Mouse (Mus musculus) hindbrain, embryonic 14.5 days (tissue): ENCODE data around the gene Tigd4. TPM values are rescaled to one million over a fixed set of nuclear protein-coding genes. Genes with fewer than 3 reads are reported as not detected.

Experiments used
- ATAC-seq: fragments of 200-750 bp; cut with Nextera tagmentation; 2 replicates; pipeline ENCODE4 v1.8.0; 2017; ENCODE audit warnings: moderate number of reproducible peaks, mild to moderate bottlenecking, moderate TSS enrichment, moderate library complexity; ENCODE audit not compliant: low FRiP score
- DNase-seq: peaks from one replicate; pipeline ENCODE4 v3.0.0-alpha.2; 2015; ENCODE audit warnings: low spot score
- H3K27ac ChIP-seq: fragments of 300-500 bp; sonication (generic); 2 replicates; pipeline ENCODE4 v1.5.1; 2014; ENCODE audit warnings: mild to moderate bottlenecking, moderate library complexity
- H3K27me3 ChIP-seq: fragments of 300-500 bp; sonication (generic); 2 replicates; pipeline ENCODE4 v1.6.1; 2014; ENCODE audit warnings: mild to moderate bottlenecking, low read length, mixed read lengths; ENCODE audit not compliant: control insufficient read depth, insufficient read depth
- H3K36me3 ChIP-seq: fragments of 300-500 bp; sonication (generic); replicated peaks from 2 replicates; pipeline ENCODE4 v1.6.1; 2014; ENCODE audit not compliant: control insufficient read depth, insufficient read depth
- H3K4me1 ChIP-seq: fragments of 300-500 bp; sonication (generic); replicated peaks from 2 replicates; pipeline ENCODE4 v1.6.1; 2014; ENCODE audit warnings: antibody characterized with exemption, low read length, mixed read lengths; ENCODE audit not compliant: control insufficient read depth, insufficient read depth
- H3K4me2 ChIP-seq: fragments of 300-500 bp; sonication (generic); replicated peaks from 2 replicates; pipeline ENCODE4 v1.6.1; 2014; ENCODE audit warnings: mild to moderate bottlenecking, moderate library complexity
- H3K4me3 ChIP-seq: fragments of 300-500 bp; sonication (generic); replicated peaks from 2 replicates; pipeline ENCODE4 v1.5.1; 2014; ENCODE audit warnings: mild to moderate bottlenecking, low read length
- H3K9ac ChIP-seq: fragments of 300-500 bp; sonication (generic); 2 replicates; pipeline ENCODE4 v1.6.1; 2014
- H3K9me3 ChIP-seq: fragments of 300-500 bp; sonication (generic); 2 replicates; pipeline ENCODE4 v1.6.1; 2016; ENCODE audit warnings: low read length; ENCODE audit not compliant: control insufficient read depth
- WGBS: fragments of 180-500 bp; shearing (Covaris S2); extraction: QIAGEN DNeasy Blood & Tissue Kit; methylation state at CpG from one replicate; pipeline ENCODE4 v1.1.7; 2014; 5-methylcytosine and 5-hydroxymethylcytosine counted together
- polyA plus RNA-seq: library from polyadenylated mRNA; unstranded; fragments of >200 nt; fragmentation: Nextera tagmentation; extraction: Ambion mirVana; gene quantifications from 2 replicates; pipeline ENCODE4 v1.2.1, GENCODE M21; 2014

The Tigd4 gene
- polyA plus RNA-seq, 1 experiment from 2014 or later: not detected

- DNase-seq (no peak), ATAC-seq (no peak)
- Histone ChIP-seq H3K36me3 (no peaks in the 10 kb centered on the region), H3K4me1 (peaks cover 18% of the 10 kb centered on the region), H3K9ac (no peak overlapping the region), H3K9me3 (no peaks in the 10 kb centered on the region), H3K4me3 (no peak overlapping the region), H3K27ac (no peak overlapping the region), H3K27me3 (no peaks in the 10 kb centered on the region), H3K4me2 (no peak overlapping the region)
- WGBS: 77% methylated on average over 9 of the region's 9 CpGs
Measured at GRCm38 (mm10) chr3:84645156-84646006, 52.0 kb downstream of the Tigd4 start.

- H3K36me3 ChIP-seq: no peaks in the 10 kb centered on the region
- H3K9me3 ChIP-seq: no peaks in the 10 kb centered on the region
- no peak overlapping the region for H3K4me3 ChIP-seq
- no peak overlapping the region for H3K9ac ChIP-seq
- ATAC-seq (no peak), DNase-seq (no peak)
- H3K27ac ChIP-seq: no peak overlapping the region
- 88% methylated on average over 3 of the region's 3 CpGs for WGBS
- H3K4me1 ChIP-seq: peaks cover 12% of the 10 kb centered on the region
- no peak overlapping the region for H3K4me2 ChIP-seq
- no peaks in the 10 kb centered on the region for H3K27me3 ChIP-seq
Measured at GRCm38 (mm10) chr3:84646007-84646290, 52.6 kb downstream of the Tigd4 start.

GRCm38 (mm10) chr3:84646331-84646845 is 53.0 kb downstream of the Tigd4 start:
- Histone ChIP-seq H3K27ac (no peak overlapping the region), H3K36me3 (no peaks in the 10 kb centered on the region), H3K9me3 (no peaks in the 10 kb centered on the region), H3K4me2 (no peak overlapping the region), H3K4me1 (peaks cover 12% of the 10 kb centered on the region), H3K9ac (no peak overlapping the region), H3K27me3 (no peaks in the 10 kb centered on the region), H3K4me3 (no peak overlapping the region)
- WGBS: 72% methylated on average over 8 of the region's 8 CpGs
- no peak for ATAC-seq
- no peak for DNase-seq

Other genes starting within 250 kb of the Tigd4 start
- gene Fhdc1, start 113.1 kb upstream of the Tigd4 start, polyA plus RNA-seq: 5.2 and 6.1 TPM in 2 replicates
- gene Arfip1, start 10.9 kb upstream of the Tigd4 start, polyA plus RNA-seq: 27.1 and 27.9 TPM in 2 replicates
- gene Tmem154, start 72.6 kb downstream of the Tigd4 start, polyA plus RNA-seq: 1.4 and 2.0 TPM in 2 replicates
- 37.4 and 38.0 TPM in 2 replicates for gene Fbxw7, start 221.7 kb downstream of the Tigd4 start, polyA plus RNA-seq